Mouse (Mus musculus) cortical plate, adult 2 months (tissue): Measurements from ENCODE around the gene Ift22.

Source experiments
- CTCF ChIP-seq: fragments of 200-500 bp; IDR thresholded peaks from 2 replicates; pipeline ENCODE4 v1.5.1; 2011; ENCODE audit warnings: mild to moderate bottlenecking, control low read depth, low read length; ENCODE audit not compliant: insufficient read depth; ENCODE audit errors: extremely low read depth
- POLR2A ChIP-seq: fragments of 200-500 bp; IDR thresholded peaks from 2 replicates; pipeline ENCODE4 v1.6.1; 2011; ENCODE audit warnings: mild to moderate bottlenecking, low read length, control low read depth; ENCODE audit not compliant: insufficient read depth; ENCODE audit errors: extremely low read depth

DNA sequence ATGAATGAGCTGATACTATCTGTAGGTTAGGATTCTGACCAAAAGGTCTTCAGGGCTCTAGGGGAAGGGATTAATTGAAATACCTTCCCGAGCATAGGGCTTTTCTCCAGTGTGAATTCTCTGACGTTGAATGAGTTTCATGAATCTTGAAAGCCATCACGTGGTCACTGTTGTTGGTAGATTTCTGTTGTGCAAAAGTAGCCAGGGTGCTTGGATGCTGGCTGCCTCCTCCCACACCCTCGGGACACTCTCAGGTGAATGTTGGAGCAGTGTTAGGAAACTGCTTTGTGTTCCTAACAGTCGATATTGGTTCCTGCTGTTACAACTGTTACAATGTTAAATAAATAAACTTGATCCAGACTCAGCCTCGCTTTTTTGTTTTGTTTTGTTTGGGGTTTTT lies 28.8 kb downstream of the Ift22 start:
- no peak for TF ChIP-seq CTCF
- no peak for TF ChIP-seq POLR2A
